Comparison of ENCODE assay signal across 27 mouse cellular contexts in genomic region chr5:36558526-36558925, GRCm38 (mm10). TPM values are rescaled to one million over a fixed set of nuclear protein-coding genes. Genes with fewer than 3 reads are reported as not detected.
DNase-seq lines count a peak whose midpoint lies in the region; ATAC-seq and TF ChIP-seq lines count a peak whose summit lies in the region.
"Had no signal": no experiment of that assay in that cellular context is flagged by ENCODE, and none has a peak within 500 bp of the region (broad histone marks: within the 10 kb centered on the region; RNA-seq: fewer than 3 reads in every experiment).

No protein-coding gene starts in this region.

- H3K9ac ChIP-seq in kidney, embryonic 14.5 days (ENCODE audit: low read depth, low read length) = no peak overlapping the region
- H3K9ac ChIP-seq in liver, adult 2 months (ENCODE audit: low read depth, low read length) = no peak overlapping the region
- H3K9ac ChIP-seq in lung, postnatal 0 days (replicated peaks; ENCODE audit: low read depth) = no peak overlapping the region
- H3K9ac ChIP-seq in stomach, embryonic 16.5 days (ENCODE audit: low read length) = no peak overlapping the region
- H3K9ac ChIP-seq: embryonic facial prominence, embryonic 13.5 days; forebrain, embryonic 15.5 days; heart, embryonic 15.5 days; hindbrain, embryonic 12.5 days; limb, embryonic 13.5 days; liver, embryonic 15.5 days; midbrain, embryonic 12.5 days; neural tube, embryonic 13.5 days had no signal

- no peaks in the 10 kb centered on the region for H3K27me3 ChIP-seq in kidney, embryonic 14.5 days (ENCODE audit: control insufficient read depth, insufficient read depth, low read length)
- H3K27me3 ChIP-seq in liver, adult 2 months (ENCODE audit: control insufficient read depth, insufficient read depth, low read length) = no peaks in the 10 kb centered on the region
- H3K27me3 ChIP-seq in lung, postnatal 0 days (replicated peaks; ENCODE audit: insufficient read depth, low read length) = no peaks in the 10 kb centered on the region
- no peaks in the 10 kb centered on the region for H3K27me3 ChIP-seq in stomach, embryonic 16.5 days (ENCODE audit: control insufficient read depth, insufficient read depth, low read length)
- H3K27me3 ChIP-seq: embryonic facial prominence, embryonic 13.5 days; forebrain, embryonic 15.5 days; heart, embryonic 15.5 days; hindbrain, embryonic 12.5 days; limb, embryonic 13.5 days; liver, embryonic 15.5 days; megakaryocyte, embryonic 14.5 days; midbrain, embryonic 12.5 days; neural tube, embryonic 13.5 days; Patski had no signal

- TF ChIP-seq POLR2A in liver, adult 2 months (IDR thresholded peaks at IDR 0.05; ENCODE audit: extremely low read depth, insufficient read depth, low read length) = no peak
- TF ChIP-seq POLR2A in lung, adult 2 months (IDR thresholded peaks at IDR 0.05; ENCODE audit: borderline replicate concordance, extremely low read depth, low read depth, low read length) = no peak

- peak overlapping the region; percentile 86 for H3K27ac ChIP-seq in kidney, embryonic 14.5 days (ENCODE audit: low read depth, low read length)
- peak overlapping the region; percentile 44 for H3K27ac ChIP-seq in liver, adult 2 months (replicated peaks; ENCODE audit: insufficient read depth, low read depth, low read length)
- H3K27ac ChIP-seq in lung, postnatal 0 days (ENCODE audit: low read length) = no peak overlapping the region
- peak overlapping the region; percentile 72 for H3K27ac ChIP-seq in stomach, embryonic 16.5 days (ENCODE audit: low read length)
- H3K27ac ChIP-seq: forebrain, embryonic 15.5 days; heart, embryonic 10.5 days; heart, embryonic 15.5 days; hindbrain, embryonic 12.5 days; midbrain, embryonic 12.5 days; neural tube, embryonic 13.5 days had no signal

- peaks cover 40% of the 10 kb centered on the region for H3K4me1 ChIP-seq in kidney, embryonic 14.5 days (ENCODE audit: control insufficient read depth, insufficient read depth, low read length)
- peaks cover 25% of the 10 kb centered on the region for H3K4me1 ChIP-seq in liver, adult 2 months (ENCODE audit: control insufficient read depth, insufficient read depth, low read length)
- peaks cover 11% of the 10 kb centered on the region for H3K4me1 ChIP-seq in lung, postnatal 0 days (ENCODE audit: insufficient read depth, low read depth, low read length)
- H3K4me1 ChIP-seq in lung, adult 2 months (ENCODE audit: control insufficient read depth, insufficient read depth, low read length) = peaks cover 8% of the 10 kb centered on the region
- H3K4me1 ChIP-seq in stomach, embryonic 16.5 days (ENCODE audit: control insufficient read depth, insufficient read depth, low read length) = peaks cover 18% of the 10 kb centered on the region; the same call in 1 of the 2 replicates

- no peak for TF ChIP-seq EP300 in lung, postnatal 0 days (IDR thresholded peaks at IDR 0.05)

- no peak for DNase-seq in kidney, adult 18-20 months
- DNase-seq in liver, adult 2 months (ENCODE audit: extremely low read depth, low read depth, low spot score) = no peak
- no peak for DNase-seq in liver
- no peak for DNase-seq in lung, postnatal 0 days (ENCODE audit: low spot score)
- DNase-seq in lung, adult 2 months = no peak
- DNase-seq in ovary, postnatal 14 days (ENCODE audit: low spot score) = no peak
- DNase-seq: adrenal gland, postnatal 14 days; cerebellum, adult 11 months; cerebellum, adult 9-10 months; gastrocnemius, postnatal 25 days; heart, adult 11 months; right cerebral cortex, postnatal 25 days; thymus, postnatal 4 days had no signal

- no peaks in the 10 kb centered on the region for H3K9me3 ChIP-seq in kidney, embryonic 14.5 days (ENCODE audit: control insufficient read depth, low read length)
- H3K9me3 ChIP-seq in lung, postnatal 0 days (ENCODE audit: low read length) = no peaks in the 10 kb centered on the region
- no peaks in the 10 kb centered on the region for H3K9me3 ChIP-seq in stomach, embryonic 16.5 days (replicated peaks; ENCODE audit: control insufficient read depth, low read length)
- H3K9me3 ChIP-seq: embryonic facial prominence, embryonic 13.5 days; forebrain, embryonic 10.5 days; forebrain, embryonic 15.5 days; heart, embryonic 10.5 days; heart, embryonic 15.5 days; hindbrain, embryonic 12.5 days; limb, embryonic 13.5 days; liver, embryonic 15.5 days; megakaryocyte, embryonic 14.5 days; midbrain, embryonic 12.5 days; neural tube, embryonic 13.5 days had no signal

- no peak for TF ChIP-seq CTCF in liver, adult 2 months (IDR thresholded peaks at IDR 0.05; ENCODE audit: low read depth, low read length)
- no peak for TF ChIP-seq CTCF in lung, postnatal 0 days (IDR thresholded peaks at IDR 0.05)
- TF ChIP-seq CTCF in lung, adult 2 months (IDR thresholded peaks at IDR 0.05; ENCODE audit: insufficient read depth, low read length) = no peak

- no peak overlapping the region for H3K4me3 ChIP-seq in kidney, embryonic 14.5 days (ENCODE audit: low read length)
- no peak overlapping the region for H3K4me3 ChIP-seq in liver, adult 2 months (ENCODE audit: insufficient read depth, low read depth, low read length)
- no peak overlapping the region for H3K4me3 ChIP-seq in lung, postnatal 0 days (ENCODE audit: low read depth, low read length)
- H3K4me3 ChIP-seq in lung, adult 2 months (replicated peaks; ENCODE audit: extremely low read depth, low read depth, low read length) = no peak overlapping the region
- H3K4me3 ChIP-seq in stomach, embryonic 16.5 days (replicated peaks; ENCODE audit: low read length) = no peak overlapping the region
- H3K4me3 ChIP-seq: embryonic facial prominence, embryonic 13.5 days; forebrain, embryonic 10.5 days; forebrain, embryonic 15.5 days; heart, embryonic 10.5 days; heart, embryonic 15.5 days; hindbrain, embryonic 12.5 days; limb, embryonic 13.5 days; liver, embryonic 15.5 days; midbrain, embryonic 12.5 days; neural tube, embryonic 13.5 days had no signal

- 73% methylated on average over 2 of the region's 2 CpGs for WGBS in kidney, embryonic 14.5 days
- 27% methylated on average over 2 of the region's 2 CpGs for WGBS in liver, adult 2 months
- 42% methylated on average over 2 of the region's 2 CpGs for WGBS in lung, postnatal 0 days
- 64% methylated on average over 2 of the region's 2 CpGs for WGBS in lung, adult 2 months
- 71% methylated on average over 2 of the region's 2 CpGs for WGBS in stomach, embryonic 16.5 days

- no peak for ATAC-seq in kidney, embryonic 14.5 days (ENCODE audit: low FRiP score, low TSS enrichment)
- 0 out of 2 replicates have a peak, but pooled peaks have one; percentile 24 for ATAC-seq in lung, postnatal 0 days
- ATAC-seq in stomach, embryonic 16.5 days (ENCODE audit: insufficient read depth, low FRiP score) = no peak
- ATAC-seq: forebrain, embryonic 15.5 days had no signal

- no peaks in the 10 kb centered on the region for H3K36me3 ChIP-seq in kidney, embryonic 14.5 days (ENCODE audit: control insufficient read depth, insufficient read depth, low read length)
- H3K36me3 ChIP-seq in liver, adult 2 months (ENCODE audit: control insufficient read depth, insufficient read depth, low read length) = no peaks in the 10 kb centered on the region
- no peaks in the 10 kb centered on the region for H3K36me3 ChIP-seq in lung, postnatal 0 days (ENCODE audit: insufficient read depth, low read length)
- H3K36me3 ChIP-seq in stomach, embryonic 16.5 days (ENCODE audit: control insufficient read depth, insufficient read depth, low read length) = no peaks in the 10 kb centered on the region
- H3K36me3 ChIP-seq: embryonic facial prominence, embryonic 13.5 days; forebrain, embryonic 10.5 days; forebrain, embryonic 15.5 days; heart, embryonic 10.5 days; heart, embryonic 15.5 days; hindbrain, embryonic 12.5 days; limb, embryonic 13.5 days; liver, embryonic 15.5 days; midbrain, embryonic 12.5 days; neural tube, embryonic 13.5 days had no signal

- H3K4me2 ChIP-seq in kidney, embryonic 14.5 days (replicated peaks; ENCODE audit: low read depth, low read length) = no peak overlapping the region
- H3K4me2 ChIP-seq in lung, postnatal 0 days (replicated peaks; ENCODE audit: low read depth, low read length) = no peak overlapping the region
- H3K4me2 ChIP-seq in stomach, embryonic 16.5 days (ENCODE audit: low read depth, low read length) = no peak overlapping the region
- H3K4me2 ChIP-seq: embryonic facial prominence, embryonic 13.5 days; forebrain, embryonic 15.5 days; heart, embryonic 15.5 days; hindbrain, embryonic 12.5 days; limb, embryonic 13.5 days; midbrain, embryonic 12.5 days; neural tube, embryonic 13.5 days had no signal

- peaks cover 18% of the 10 kb centered on the region; the same call in 1 of the 2 replicates for H3K79me2 ChIP-seq in liver, adult 2 months (ENCODE audit: control insufficient read depth, insufficient read depth, low read length)

RNA-seq across cellular contexts. Expression of gene Tbc1d14, which starts 34.5 kb away (rescaled TPM):
- polyA plus RNA-seq in kidney, embryonic 14.5 days (2014; fragmentation: Nextera tagmentation; extraction: Ambion mirVana) = 27.7 and 49.9 TPM in 2 replicates
- total RNA-seq in liver, adult 2 months (2014; rRNA removed) = 5.4 and 8.2 TPM in 2 replicates
- 8.4 and 8.9 TPM in 2 replicates for polyA plus RNA-seq in liver, adult 2 months (2012; rRNA removed)
- 13.8 and 15.0 TPM in 2 replicates for polyA plus RNA-seq in lung, postnatal 0 days (2015; fragmentation: Nextera tagmentation; extraction: Ambion mirVana)
- polyA plus RNA-seq in lung, adult 2 months (2012; rRNA removed) = 19.2 and 30.2 TPM in 2 replicates
- 39.5 and 43.6 TPM in 2 replicates for polyA plus RNA-seq in stomach, embryonic 16.5 days (2015; fragmentation: Nextera tagmentation; extraction: Ambion mirVana)
